Mouse (Mus musculus) hematopoietic stem cell, adult 5-6 weeks (primary cell): ENCODE measurements around the gene Il10. TPM values are rescaled to one million over a fixed set of nuclear protein-coding genes. Genes with fewer than 3 reads are reported as not detected.
A peak's percentile ranks its signal among the peaks of the same experiment; 100 is the strongest.
"Not testable (repeated sequence)": the region's sequence is repeated elsewhere in the genome, so short reads cannot be mapped to it uniquely, and the experiment has no call there.

Experiments used
- ATAC-seq, 2 experiments: fragments of 125-278 bp in 1 of 2; replicated peaks in 1 of 2; 2 replicates each; pipeline ENCODE4 v1.8.0; 2016 to 2017; ENCODE audit warnings: inconsistent platforms in 2 of 2, mild to moderate bottlenecking in 2 of 2, moderate number of reproducible peaks in 2 of 2, low read depth in 1 of 2, moderate TSS enrichment in 1 of 2; ENCODE audit not compliant: low FRiP score in 2 of 2, poor library complexity in 2 of 2, severe bottlenecking in 2 of 2, insufficient read depth in 1 of 2, low TSS enrichment in 1 of 2
- total RNA-seq: library from RNA; stranded (forward); fragments of 172-1452, 232-1000 nt; gene quantifications from 2 replicates; pipeline ENCODE4 v1.2.3, GENCODE M21; 2017

Il10 gene
- total RNA-seq, 1 experiment from 2014 or later = 16.6 TPM

DNA sequence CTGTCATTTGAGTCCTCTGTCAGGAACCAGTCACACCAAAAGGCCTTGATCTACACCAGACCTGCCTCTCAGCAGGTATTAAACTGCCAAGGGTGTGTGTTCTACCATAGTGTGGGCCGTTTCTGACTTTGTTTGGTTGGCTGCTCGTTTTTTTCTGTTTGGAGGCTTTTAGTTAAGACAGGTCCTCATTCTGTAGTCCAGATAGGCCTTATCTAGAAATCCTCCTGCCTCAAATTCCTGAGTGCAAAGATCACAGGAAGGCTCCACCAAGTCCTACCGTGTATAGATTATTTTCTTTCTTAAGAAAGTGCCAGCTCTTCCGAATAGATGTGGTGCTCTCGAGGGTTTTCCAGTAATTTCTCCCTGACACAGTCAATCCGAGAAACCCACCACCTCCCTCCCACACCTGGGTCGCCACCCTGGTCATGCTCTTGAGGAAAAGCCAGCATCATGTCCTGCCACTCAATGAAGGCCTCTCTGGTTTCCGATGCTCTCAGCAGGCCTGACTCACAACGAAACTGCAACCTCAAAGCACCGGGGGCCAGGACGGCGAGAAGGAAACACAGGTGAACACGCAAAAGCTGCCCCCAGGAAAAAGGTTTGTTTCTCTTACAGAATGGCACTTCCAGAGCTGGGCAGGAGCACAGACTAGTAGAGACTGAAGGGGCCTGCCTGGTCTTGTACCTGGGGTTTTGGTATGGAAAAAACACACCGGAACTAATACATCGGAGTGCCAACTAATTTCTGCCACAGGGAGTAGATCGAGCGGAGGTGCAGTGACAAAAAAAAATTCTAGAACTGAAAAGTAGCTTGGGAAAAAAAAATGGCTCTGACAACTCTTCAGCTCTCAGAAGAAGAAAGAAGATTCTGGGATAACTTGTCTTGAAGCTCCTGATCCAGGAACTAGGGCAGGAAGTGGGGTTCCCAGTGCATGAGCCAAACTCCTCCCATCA is 9.2 kb upstream of the Il10 start:
- no peak for ATAC-seq

GRCm38 (mm10) chr1:131012494-131012893 is 7.2 kb upstream of the Il10 start:
- ATAC-seq = no peak

- ATAC-seq = no peak
These were observed 5.7 kb upstream of the Il10 start for GRCm38 (mm10) chr1:131013926-131014325.

DNA sequence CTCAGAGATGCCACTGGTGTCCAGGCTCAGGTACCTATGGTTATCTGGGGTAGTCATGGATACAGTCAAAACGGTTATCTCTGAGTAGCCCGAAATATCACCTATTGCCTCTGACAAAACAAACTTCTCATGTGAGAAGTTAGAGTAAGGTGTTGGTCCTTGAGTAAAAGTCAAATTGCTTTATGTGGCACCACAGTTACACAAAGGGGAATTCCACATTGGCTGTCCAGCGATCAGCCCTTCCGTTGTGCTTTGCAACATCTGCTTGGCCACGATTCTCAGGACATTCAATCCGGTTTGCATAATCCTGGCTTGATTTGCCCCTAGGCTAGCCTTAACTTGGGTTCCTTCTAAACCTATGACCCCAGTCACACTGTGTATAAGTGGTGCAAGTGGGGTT is 4.4 kb upstream of the Il10 start:
- no peak for ATAC-seq

GRCm38 (mm10) chr1:131015879-131016278 is 3.8 kb upstream of the Il10 start:
- no peak for ATAC-seq

GRCm38 (mm10) chr1:131020425-131021310 is 1.0 kb downstream of the Il10 start:
- ATAC-seq = peak; percentile 28 to 49; a peak in 2 of 4 replicates

DNA sequence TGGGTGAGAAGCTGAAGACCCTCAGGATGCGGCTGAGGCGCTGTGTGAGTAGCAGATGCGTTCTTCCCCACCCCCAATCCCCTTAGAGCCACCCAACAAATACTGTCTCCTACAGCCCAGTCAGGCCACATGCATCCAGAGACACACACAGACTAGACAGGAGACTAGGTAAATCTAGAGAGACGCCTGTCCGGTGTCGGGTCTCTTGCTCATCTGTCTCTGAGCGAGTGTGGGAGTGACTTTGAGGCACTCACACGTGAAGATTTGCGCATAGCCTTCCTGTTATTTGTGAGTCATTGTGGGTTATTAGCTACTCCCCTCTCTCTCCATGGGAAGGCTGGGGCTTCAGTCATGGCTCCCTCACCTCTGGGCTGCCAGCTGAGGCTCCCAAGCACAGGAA is 1.8 kb downstream of the Il10 start:
- no peak for ATAC-seq

DNA sequence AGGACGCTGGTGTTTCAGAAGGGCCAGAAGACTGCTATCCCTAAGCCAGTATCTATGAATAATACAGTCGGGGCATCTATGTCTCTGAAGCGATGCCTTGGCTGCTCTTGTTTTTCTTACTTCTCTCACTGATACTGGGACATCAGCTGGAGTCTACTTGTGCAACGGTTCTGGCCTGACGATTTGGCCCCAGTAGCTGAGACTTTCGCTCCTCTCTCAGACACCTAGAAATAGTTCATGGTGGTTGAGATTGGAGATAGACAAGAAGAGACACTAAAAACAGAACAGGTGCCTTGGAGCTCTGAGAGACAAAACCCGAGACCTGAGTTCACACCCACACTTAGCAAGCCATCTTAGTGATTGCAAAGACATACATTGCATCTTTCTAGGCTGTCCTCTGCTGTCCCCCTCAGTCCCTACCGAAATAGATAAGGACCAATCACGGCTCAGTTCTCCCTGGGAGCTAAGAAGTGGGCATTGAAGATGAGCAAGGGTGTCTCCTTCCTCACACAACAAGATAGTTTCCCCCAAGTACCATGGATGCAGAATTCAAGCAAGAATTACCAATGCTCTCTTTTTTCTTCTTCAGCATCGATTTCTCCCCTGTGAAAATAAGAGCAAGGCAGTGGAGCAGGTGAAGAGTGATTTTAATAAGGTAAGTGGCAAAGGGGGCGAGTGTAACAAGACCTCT is 2.4 kb downstream of the Il10 start:
- no peak for ATAC-seq

DNA sequence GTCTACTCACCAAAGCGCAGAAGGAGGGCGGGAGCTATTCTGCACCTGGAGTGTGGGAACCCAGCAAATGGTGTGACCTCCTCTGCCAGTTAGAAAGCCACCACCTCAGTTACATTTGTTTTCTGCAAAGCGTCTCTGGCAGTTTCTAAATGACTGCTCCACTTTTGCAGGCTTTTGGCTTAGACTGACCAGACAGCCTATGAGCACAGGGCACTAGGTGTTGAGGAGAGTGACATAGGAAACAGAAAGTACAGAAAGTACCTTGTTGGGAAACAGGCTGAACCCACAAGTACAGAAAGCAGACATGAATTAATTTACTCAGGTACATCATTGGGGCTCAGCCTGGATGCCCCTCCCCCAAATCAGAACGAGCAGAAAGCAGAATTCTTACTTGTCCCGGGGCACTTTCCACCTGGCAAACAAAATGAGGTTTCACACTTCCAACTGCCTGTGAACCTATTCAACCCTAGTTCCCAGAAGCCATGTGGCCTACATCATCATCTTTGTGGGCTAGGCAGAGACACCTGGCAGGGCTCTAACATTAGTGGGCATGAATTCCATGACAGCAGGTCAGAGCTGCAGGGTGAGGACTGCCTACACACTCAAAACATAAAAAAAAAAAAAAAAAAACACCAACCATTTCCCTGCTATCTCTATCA is 3.1 kb downstream of the Il10 start:
- ATAC-seq = no peak

GRCm38 (mm10) chr1:131023250-131023858 is 3.7 kb downstream of the Il10 start:
- not testable (repeated sequence) for ATAC-seq

- peak; percentile 8; a peak in 1 of 4 replicates for ATAC-seq
These were observed 5.5 kb downstream of the Il10 start for GRCm38 (mm10) chr1:131024900-131025842.

GRCm38 (mm10) chr1:131025843-131026190 is 6.2 kb downstream of the Il10 start:
- peak; percentile 77 to 80 for ATAC-seq

DNA sequence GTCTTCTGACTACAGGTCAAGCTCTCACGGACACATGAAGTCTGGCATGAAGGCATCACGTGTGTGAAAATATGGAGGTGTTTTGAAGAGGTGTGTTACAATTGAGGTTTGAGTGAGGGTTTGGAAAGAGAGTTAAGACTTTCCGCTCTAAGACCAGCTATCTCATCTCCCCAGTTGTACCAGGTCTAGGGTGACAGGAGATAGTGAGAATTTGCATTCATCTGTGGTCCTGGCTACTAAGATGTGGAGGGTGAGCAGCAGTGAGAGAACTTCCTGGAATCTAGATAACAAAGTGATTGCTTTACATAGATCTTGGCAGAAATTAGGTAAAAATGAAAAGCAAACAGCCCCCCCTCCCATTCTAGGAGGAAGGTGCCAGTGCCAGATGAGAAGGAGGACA is 9.6 kb downstream of the Il10 start:
- ATAC-seq = no peak

DNA sequence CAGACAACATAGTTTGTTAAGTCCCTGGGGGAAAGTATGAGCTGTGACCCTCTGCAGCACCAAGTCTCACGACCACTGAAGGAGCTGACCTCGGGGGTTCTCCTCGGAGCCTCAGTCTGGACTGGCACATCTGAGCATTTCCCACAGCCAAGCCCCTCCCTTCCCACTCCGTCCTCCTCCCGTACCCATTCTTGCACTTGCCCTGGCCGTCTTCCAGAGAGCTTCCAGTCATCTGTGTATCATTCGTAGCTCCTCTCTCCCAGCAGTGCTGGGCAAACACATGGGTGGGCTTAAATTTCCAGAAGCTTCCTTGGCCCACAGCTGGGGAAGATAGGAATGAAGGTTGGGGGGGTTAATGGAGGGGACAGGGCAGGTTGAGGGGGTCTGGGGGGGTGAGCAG is 10.6 kb downstream of the Il10 start:
- no peak for ATAC-seq

DNA sequence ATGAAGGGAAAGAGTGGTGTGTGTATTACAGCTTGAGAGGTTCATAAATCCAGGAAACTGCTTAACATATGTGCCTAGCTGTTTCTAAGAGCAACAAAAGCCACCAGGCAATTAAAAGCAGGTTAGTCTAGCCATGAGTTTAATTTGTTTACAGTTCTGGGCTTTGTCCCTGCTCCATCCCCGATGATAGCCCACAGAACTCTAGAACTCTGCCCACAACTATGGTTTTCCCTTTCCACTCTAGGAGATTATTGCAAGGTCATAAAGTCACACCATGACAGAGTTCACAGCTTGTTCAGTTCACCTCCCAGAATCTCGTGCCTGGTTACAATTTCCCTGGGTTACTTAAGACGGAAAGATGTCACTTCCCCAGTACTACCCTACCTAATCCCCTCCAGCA is 11.6 kb downstream of the Il10 start:
- ATAC-seq = no peak

- peak; percentile 53 to 84 for ATAC-seq
These were observed 18.4 kb downstream of the Il10 start for GRCm38 (mm10) chr1:131038001-131038400.
